Mouse (Mus musculus): ENCODE data around the gene Sp110. TPM values are rescaled to one million over a fixed set of nuclear protein-coding genes. Genes with fewer than 3 reads are reported as not detected.
"Not testable (repeated sequence)": the region's sequence is repeated elsewhere in the genome, so short reads cannot be mapped to it uniquely, and the experiment has no call there.

Sp110 gene
- polyA plus RNA-seq, 1 experiment from 2014 or later, result 0.77 TPM

GRCm38 (mm10) chr1:85580148-85580534 is 18.5 kb downstream of the Sp110 start:
- not testable (repeated sequence) for H3K9me3 ChIP-seq (replicated peaks; ENCODE audit: control insufficient read depth, low read length); H3K4me1 ChIP-seq (ENCODE audit: control insufficient read depth, insufficient read depth, low read length); DNase-seq (ENCODE audit: low spot score); H3K9ac ChIP-seq (replicated peaks; ENCODE audit: low read length); H3K27me3 ChIP-seq (ENCODE audit: control insufficient read depth, insufficient read depth, low read length); H3K4me2 ChIP-seq (ENCODE audit: low read depth, low read length); H3K36me3 ChIP-seq (replicated peaks; ENCODE audit: control insufficient read depth, insufficient read depth, low read depth, low read length); H3K27ac ChIP-seq (replicated peaks; ENCODE audit: low read depth, low read length); H3K4me3 ChIP-seq (ENCODE audit: low read depth, low read length)
- ATAC-seq (replicated peaks; ENCODE audit: insufficient number of reproducible peaks, low FRiP score, low TSS enrichment, low read depth), result peak; percentile 65; the same call in 1 of the 2 replicates
- WGBS, result 85% methylated on average over 2 of the region's 4 CpGs

GRCm38 (mm10) chr1:85579199-85580147 is 19.1 kb downstream of the Sp110 start:
- not testable (repeated sequence) for H3K9ac ChIP-seq (replicated peaks; ENCODE audit: low read length); H3K27me3 ChIP-seq (ENCODE audit: control insufficient read depth, insufficient read depth, low read length); H3K4me2 ChIP-seq (ENCODE audit: low read depth, low read length); DNase-seq (ENCODE audit: low spot score); H3K27ac ChIP-seq (replicated peaks; ENCODE audit: low read depth, low read length); ATAC-seq (replicated peaks; ENCODE audit: insufficient number of reproducible peaks, low FRiP score, low TSS enrichment, low read depth); H3K9me3 ChIP-seq (replicated peaks; ENCODE audit: control insufficient read depth, low read length); H3K36me3 ChIP-seq (replicated peaks; ENCODE audit: control insufficient read depth, insufficient read depth, low read depth, low read length); H3K4me3 ChIP-seq (ENCODE audit: low read depth, low read length); H3K4me1 ChIP-seq (ENCODE audit: control insufficient read depth, insufficient read depth, low read length)
- WGBS, result 56% methylated on average over 5 of the region's 7 CpGs

DNA sequence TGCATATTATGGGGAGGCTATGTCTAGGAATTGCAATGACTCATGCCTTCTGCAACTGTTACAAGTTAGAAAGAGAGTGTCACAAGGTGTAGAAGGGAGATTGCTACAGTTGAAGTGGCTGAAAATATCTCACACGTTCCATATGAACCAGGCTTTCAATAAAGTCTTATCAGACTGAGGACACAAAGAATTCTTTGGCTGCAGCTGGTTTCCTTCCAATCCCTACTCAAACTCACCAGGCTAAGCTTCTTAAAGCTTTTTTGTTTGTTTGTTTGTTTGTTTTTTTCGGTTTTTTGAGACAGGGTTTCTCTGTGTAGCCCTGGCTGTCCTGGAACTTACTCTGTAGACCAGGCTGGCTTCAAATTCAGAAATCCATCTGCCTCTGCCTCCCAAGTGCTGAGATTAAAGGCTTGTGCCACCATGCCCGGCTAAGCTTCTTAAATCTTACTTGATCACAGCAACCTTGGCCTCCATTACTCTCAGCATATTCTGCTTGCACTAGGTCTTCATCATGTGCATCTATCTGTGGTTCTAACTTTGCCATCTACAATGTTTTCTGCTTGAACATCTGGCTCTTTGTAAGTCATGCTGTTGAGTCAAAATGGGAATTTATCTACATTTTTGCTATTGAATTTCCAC is 20.1 kb downstream of the Sp110 start:
- H3K9ac ChIP-seq (replicated peaks; ENCODE audit: low read length); ATAC-seq (replicated peaks; ENCODE audit: insufficient number of reproducible peaks, low FRiP score, low TSS enrichment, low read depth); H3K4me2 ChIP-seq (ENCODE audit: low read depth, low read length); H3K36me3 ChIP-seq (replicated peaks; ENCODE audit: control insufficient read depth, insufficient read depth, low read depth, low read length); H3K4me3 ChIP-seq (ENCODE audit: low read depth, low read length); H3K9me3 ChIP-seq (replicated peaks; ENCODE audit: control insufficient read depth, low read length); H3K27me3 ChIP-seq (ENCODE audit: control insufficient read depth, insufficient read depth, low read length); H3K27ac ChIP-seq (replicated peaks; ENCODE audit: low read depth, low read length); DNase-seq (ENCODE audit: low spot score); H3K4me1 ChIP-seq (ENCODE audit: control insufficient read depth, insufficient read depth, low read length): not testable (repeated sequence)
- 58% methylated on average over 2 of the region's 3 CpGs for WGBS

DNA sequence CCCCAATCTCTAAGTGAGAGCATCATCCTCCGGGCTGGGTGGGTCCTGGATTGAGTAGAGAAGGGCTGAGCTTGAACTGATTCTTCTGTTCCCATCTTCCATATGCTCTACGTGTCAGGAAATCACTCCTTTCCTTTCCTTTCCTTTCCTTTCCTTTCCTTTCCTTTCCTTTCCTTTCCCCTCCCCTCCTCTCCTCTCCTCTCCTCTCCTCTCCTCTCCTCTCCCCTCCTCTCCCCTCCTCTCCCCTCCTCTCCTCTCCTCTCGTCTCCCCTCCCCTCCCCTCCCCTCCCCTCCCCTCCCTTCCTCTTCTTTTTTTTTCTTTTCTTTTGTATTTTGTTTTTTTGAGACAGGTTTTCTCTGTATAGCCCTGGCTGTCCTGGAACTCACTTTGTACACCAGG is 23.2 kb downstream of the Sp110 start, which contains the start of gene G530012D18Rik:
TSS of gene G530012D18Rik (plus strand) at position 301 of the 400 bp plus-strand sequence.
- not testable (repeated sequence) for H3K27me3 ChIP-seq (ENCODE audit: control insufficient read depth, insufficient read depth, low read length); H3K4me2 ChIP-seq (ENCODE audit: low read depth, low read length); H3K36me3 ChIP-seq (replicated peaks; ENCODE audit: control insufficient read depth, insufficient read depth, low read depth, low read length); H3K4me1 ChIP-seq (ENCODE audit: control insufficient read depth, insufficient read depth, low read length); H3K27ac ChIP-seq (replicated peaks; ENCODE audit: low read depth, low read length); H3K9ac ChIP-seq (replicated peaks; ENCODE audit: low read length); H3K4me3 ChIP-seq (ENCODE audit: low read depth, low read length); H3K9me3 ChIP-seq (replicated peaks; ENCODE audit: control insufficient read depth, low read length); DNase-seq (ENCODE audit: low spot score); ATAC-seq (replicated peaks; ENCODE audit: insufficient number of reproducible peaks, low FRiP score, low TSS enrichment, low read depth)
- WGBS, result 75% methylated on average over 2 of the region's 3 CpGs

- H3K27ac ChIP-seq (replicated peaks; ENCODE audit: low read depth, low read length); H3K9ac ChIP-seq (replicated peaks; ENCODE audit: low read length); H3K9me3 ChIP-seq (replicated peaks; ENCODE audit: control insufficient read depth, low read length); H3K36me3 ChIP-seq (replicated peaks; ENCODE audit: control insufficient read depth, insufficient read depth, low read depth, low read length); H3K4me2 ChIP-seq (ENCODE audit: low read depth, low read length); H3K4me1 ChIP-seq (ENCODE audit: control insufficient read depth, insufficient read depth, low read length); ATAC-seq (replicated peaks; ENCODE audit: insufficient number of reproducible peaks, low FRiP score, low TSS enrichment, low read depth); H3K27me3 ChIP-seq (ENCODE audit: control insufficient read depth, insufficient read depth, low read length); H3K4me3 ChIP-seq (ENCODE audit: low read depth, low read length); DNase-seq (ENCODE audit: low spot score): not testable (repeated sequence)
- 66% methylated on average over 4 of the region's 4 CpGs for WGBS
Measured at GRCm38 (mm10) chr1:85573554-85573953, 25.1 kb downstream of the Sp110 start.

DNA sequence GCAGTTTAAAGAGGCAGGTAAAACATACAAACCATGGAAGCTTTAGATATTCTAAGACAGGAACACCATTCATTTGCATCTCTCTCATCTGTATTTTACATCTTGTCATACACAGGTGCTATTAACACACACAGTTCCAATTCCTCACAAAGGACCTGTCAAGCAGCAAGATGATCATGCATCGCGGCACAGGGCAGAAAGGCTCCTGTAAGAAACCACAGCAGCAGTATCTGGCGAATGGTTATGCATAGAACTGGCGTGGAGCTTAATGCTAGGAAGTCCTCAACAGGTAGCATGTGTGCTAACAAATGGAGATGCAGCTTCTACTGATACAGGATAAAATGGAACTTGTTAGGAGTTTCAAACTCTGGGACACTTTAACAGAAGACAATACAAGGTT is 43.4 kb downstream of the Sp110 start:
- not testable (repeated sequence) for H3K4me2 ChIP-seq (ENCODE audit: low read depth, low read length); H3K9me3 ChIP-seq (replicated peaks; ENCODE audit: control insufficient read depth, low read length); H3K27ac ChIP-seq (replicated peaks; ENCODE audit: low read depth, low read length); H3K9ac ChIP-seq (replicated peaks; ENCODE audit: low read length); H3K27me3 ChIP-seq (ENCODE audit: control insufficient read depth, insufficient read depth, low read length); DNase-seq (ENCODE audit: low spot score); H3K36me3 ChIP-seq (replicated peaks; ENCODE audit: control insufficient read depth, insufficient read depth, low read depth, low read length); H3K4me3 ChIP-seq (ENCODE audit: low read depth, low read length); H3K4me1 ChIP-seq (ENCODE audit: control insufficient read depth, insufficient read depth, low read length); ATAC-seq (replicated peaks; ENCODE audit: insufficient number of reproducible peaks, low FRiP score, low TSS enrichment, low read depth)
- WGBS, result 86% methylated on average over 4 of the region's 4 CpGs

GRCm38 (mm10) chr1:85546442-85546841 is 52.2 kb downstream of the Sp110 start:
- not testable (repeated sequence) for DNase-seq (ENCODE audit: low spot score); H3K4me2 ChIP-seq (ENCODE audit: low read depth, low read length); H3K27ac ChIP-seq (replicated peaks; ENCODE audit: low read depth, low read length); H3K36me3 ChIP-seq (replicated peaks; ENCODE audit: control insufficient read depth, insufficient read depth, low read depth, low read length); H3K9ac ChIP-seq (replicated peaks; ENCODE audit: low read length); H3K27me3 ChIP-seq (ENCODE audit: control insufficient read depth, insufficient read depth, low read length); H3K4me1 ChIP-seq (ENCODE audit: control insufficient read depth, insufficient read depth, low read length); ATAC-seq (replicated peaks; ENCODE audit: insufficient number of reproducible peaks, low FRiP score, low TSS enrichment, low read depth); H3K4me3 ChIP-seq (ENCODE audit: low read depth, low read length); H3K9me3 ChIP-seq (replicated peaks; ENCODE audit: control insufficient read depth, low read length)

DNA sequence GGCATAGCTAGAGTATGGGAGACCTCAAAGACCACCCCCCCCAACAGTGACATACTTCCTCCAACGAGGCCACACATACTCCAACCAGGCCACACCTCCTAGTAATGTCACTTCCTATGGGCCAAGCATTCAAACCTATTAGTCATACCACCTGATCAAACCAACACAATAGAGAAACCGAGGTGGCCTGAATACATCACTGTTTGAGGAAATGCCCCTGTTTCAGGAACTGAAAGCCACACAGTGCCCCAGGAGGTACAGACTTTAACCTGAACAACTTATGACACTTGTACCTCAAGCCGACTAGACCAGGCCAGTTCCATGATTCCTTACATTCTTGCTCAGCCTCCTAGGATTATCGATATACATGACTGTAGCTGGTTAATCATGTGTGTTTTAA is 54.8 kb downstream of the Sp110 start:
- H3K4me1 ChIP-seq (ENCODE audit: control insufficient read depth, insufficient read depth, low read length); H3K27ac ChIP-seq (replicated peaks; ENCODE audit: low read depth, low read length); H3K4me3 ChIP-seq (ENCODE audit: low read depth, low read length); H3K9ac ChIP-seq (replicated peaks; ENCODE audit: low read length); H3K27me3 ChIP-seq (ENCODE audit: control insufficient read depth, insufficient read depth, low read length); H3K9me3 ChIP-seq (replicated peaks; ENCODE audit: control insufficient read depth, low read length); H3K4me2 ChIP-seq (ENCODE audit: low read depth, low read length); DNase-seq (ENCODE audit: low spot score); H3K36me3 ChIP-seq (replicated peaks; ENCODE audit: control insufficient read depth, insufficient read depth, low read depth, low read length); ATAC-seq (replicated peaks; ENCODE audit: insufficient number of reproducible peaks, low FRiP score, low TSS enrichment, low read depth): not testable (repeated sequence)
- WGBS, result 84% methylated on average over 3 of the region's 4 CpGs
